Mouse (Mus musculus) heart, embryonic 14.5 days (tissue): ENCODE data around the gene Cdh13. TPM values are rescaled to one million over a fixed set of nuclear protein-coding genes. Genes with fewer than 3 reads are reported as not detected.
"Not testable (repeated sequence)": the region's sequence is repeated elsewhere in the genome, so short reads cannot be mapped to it uniquely, and the experiment has no call there.

Experiments used
- ATAC-seq: fragments of 200-750 bp; cut with Nextera tagmentation; 2 replicates; pipeline ENCODE4 v1.8.0; 2017; ENCODE audit warnings: low read depth, moderate TSS enrichment; ENCODE audit not compliant: insufficient number of reproducible peaks, insufficient read depth, low FRiP score
- H3K27ac ChIP-seq, 2 experiments: fragments of 200-500 bp in 1 of 2; fragments of 300-500 bp in 1 of 2; sonication (generic) in 1 of 2; replicated peaks in 1 of 2; 2 replicates each; pipeline ENCODE4 v1.5.1; 2012 to 2014; ENCODE audit warnings: low read depth in 2 of 2, low read length in 2 of 2, control low read depth in 1 of 2, mild to moderate bottlenecking in 1 of 2, mixed read lengths in 1 of 2; ENCODE audit not compliant: control insufficient read depth in 1 of 2, insufficient read depth in 1 of 2
- H3K27me3 ChIP-seq: fragments of 300-500 bp; sonication (generic); 2 replicates; pipeline ENCODE4 v1.6.1; 2014; ENCODE audit warnings: mild to moderate bottlenecking, low read length, control low read depth; ENCODE audit not compliant: control insufficient read depth, insufficient read depth
- H3K36me3 ChIP-seq: fragments of 300-500 bp; sonication (generic); 2 replicates; pipeline ENCODE4 v1.6.1; 2014; ENCODE audit warnings: mild to moderate bottlenecking, control low read depth, low read length, mixed read lengths; ENCODE audit not compliant: control insufficient read depth, insufficient read depth
- H3K4me1 ChIP-seq, 2 experiments: fragments of 200-500 bp in 1 of 2; fragments of 300-500 bp in 1 of 2; sonication (generic) in 1 of 2; 2 replicates each; pipeline ENCODE4 v1.6.1; 2012 to 2014; ENCODE audit warnings: low read length in 2 of 2, control low read depth in 1 of 2, mixed read lengths in 1 of 2; ENCODE audit not compliant: control insufficient read depth in 2 of 2, insufficient read depth in 2 of 2
- H3K4me2 ChIP-seq: fragments of 300-500 bp; sonication (generic); 2 replicates; pipeline ENCODE4 v1.6.1; 2014; ENCODE audit warnings: mild to moderate bottlenecking, low read length
- H3K4me3 ChIP-seq, 2 experiments: fragments of 200-500 bp in 1 of 2; fragments of 300-500 bp in 1 of 2; sonication (generic) in 1 of 2; 2 replicates each; pipeline ENCODE4 v1.5.1; 2012 to 2014; ENCODE audit warnings: low read length in 2 of 2, mild to moderate bottlenecking in 2 of 2, control low read depth in 1 of 2, low read depth in 1 of 2, moderate library complexity in 1 of 2; ENCODE audit not compliant: control insufficient read depth in 1 of 2, insufficient read depth in 1 of 2
- H3K9ac ChIP-seq: fragments of 300-500 bp; sonication (generic); 2 replicates; pipeline ENCODE4 v1.6.1; 2014; ENCODE audit warnings: mild to moderate bottlenecking, low read length
- H3K9me3 ChIP-seq: fragments of 300-500 bp; sonication (generic); 2 replicates; pipeline ENCODE4 v1.6.1; 2016; ENCODE audit warnings: low read length, control low read depth; ENCODE audit not compliant: control insufficient read depth
- WGBS: fragments of 180-500 bp; shearing (Covaris S2); extraction: QIAGEN DNeasy Blood & Tissue Kit; methylation state at CpG from one replicate; pipeline ENCODE4 v1.1.7; 2014; 5-methylcytosine and 5-hydroxymethylcytosine counted together
- polyA plus RNA-seq: library from polyadenylated mRNA; unstranded; fragments of >200 nt; fragmentation: Nextera tagmentation; extraction: Ambion mirVana; gene quantifications from 2 replicates; pipeline ENCODE4 v1.2.1, GENCODE M21; 2014

Cdh13 gene
- polyA plus RNA-seq, 1 experiment from 2014 or later, result 94.9 TPM

DNA sequence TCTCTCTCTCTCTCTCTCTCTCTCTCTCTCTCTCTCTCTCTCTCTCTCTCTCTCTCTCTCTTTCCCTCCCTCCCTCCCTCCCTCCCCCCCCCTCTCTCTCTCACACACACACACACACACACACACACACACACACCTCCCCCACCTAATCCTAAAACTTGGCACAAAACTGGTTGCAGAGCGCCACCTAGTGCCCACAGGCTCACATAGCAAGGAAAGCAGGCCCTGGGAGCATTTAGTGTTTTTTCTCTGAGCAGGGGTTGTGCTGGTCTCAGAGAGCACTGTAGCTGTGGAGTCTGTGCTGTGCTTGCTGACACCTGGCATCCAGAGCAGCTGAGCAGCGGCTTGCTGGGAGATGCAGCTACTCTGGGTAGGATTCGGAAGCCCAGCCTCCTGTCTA lies 1014.2 kb downstream of the Cdh13 start:
- H3K27ac ChIP-seq, H3K9ac ChIP-seq, H3K4me2 ChIP-seq, ATAC-seq, H3K27me3 ChIP-seq, H3K4me3 ChIP-seq, H3K9me3 ChIP-seq, H3K36me3 ChIP-seq, H3K4me1 ChIP-seq: not testable (repeated sequence)
- 28% methylated on average over 3 of the region's 3 CpGs for WGBS

DNA sequence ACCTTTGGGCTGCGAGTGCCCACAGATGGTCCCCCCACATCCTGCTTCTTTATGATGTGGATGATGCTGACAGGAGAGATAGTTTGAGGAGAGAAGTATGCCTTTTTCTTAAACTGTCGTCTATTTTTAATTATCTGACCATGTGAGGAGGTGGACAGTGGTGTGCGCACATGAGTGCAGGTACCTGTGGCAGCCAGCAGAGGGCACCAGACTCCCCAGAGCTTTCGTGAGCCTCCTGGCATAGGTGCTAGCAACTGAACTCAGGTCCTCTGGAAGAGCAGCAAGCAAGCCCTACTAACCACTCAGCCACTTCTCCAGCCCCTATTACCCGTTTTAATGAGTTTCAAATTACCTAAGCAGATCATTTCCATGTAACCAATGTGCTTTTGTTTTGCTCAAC lies 1016.8 kb downstream of the Cdh13 start:
- Histone ChIP-seq H3K36me3 (no peaks in the 10 kb centered on the region), H3K4me3 (no peak overlapping the region), H3K9ac (no peak overlapping the region), H3K27ac (no peak overlapping the region), H3K4me1 (no peaks in the 10 kb centered on the region), H3K4me2 (no peak overlapping the region), H3K27me3 (no peaks in the 10 kb centered on the region), H3K9me3 (peaks cover 7% of the 10 kb centered on the region)
- no peak for ATAC-seq
- 87% methylated on average over 5 of the region's 5 CpGs for WGBS

DNA sequence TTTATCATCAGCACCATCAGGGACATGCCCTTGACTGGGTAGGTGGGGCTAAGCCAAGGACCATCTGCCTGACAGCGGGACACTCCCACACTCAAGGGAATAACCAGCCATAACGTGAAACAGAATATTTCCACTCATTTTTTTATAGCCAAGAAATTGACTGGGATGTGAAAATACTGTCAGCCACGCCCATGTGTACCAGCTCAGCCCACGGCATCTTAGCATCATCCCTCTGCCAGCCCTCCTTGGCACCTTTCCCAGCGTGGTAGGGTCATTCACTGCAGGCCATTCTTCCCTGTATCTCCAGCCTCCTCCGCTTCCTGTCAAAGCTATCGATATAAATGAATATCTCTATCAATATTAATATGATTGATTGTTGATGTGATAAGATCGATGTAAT lies 1020.7 kb downstream of the Cdh13 start:
- 79% methylated on average over 8 of the region's 8 CpGs for WGBS
- ATAC-seq, result no peak
- Histone ChIP-seq H3K4me1 (no peaks in the 10 kb centered on the region), H3K4me2 (no peak overlapping the region), H3K27ac (no peak overlapping the region), H3K9me3 (peaks cover 10% of the 10 kb centered on the region), H3K36me3 (no peaks in the 10 kb centered on the region), H3K27me3 (no peaks in the 10 kb centered on the region), H3K9ac (no peak overlapping the region), H3K4me3 (no peak overlapping the region)

DNA sequence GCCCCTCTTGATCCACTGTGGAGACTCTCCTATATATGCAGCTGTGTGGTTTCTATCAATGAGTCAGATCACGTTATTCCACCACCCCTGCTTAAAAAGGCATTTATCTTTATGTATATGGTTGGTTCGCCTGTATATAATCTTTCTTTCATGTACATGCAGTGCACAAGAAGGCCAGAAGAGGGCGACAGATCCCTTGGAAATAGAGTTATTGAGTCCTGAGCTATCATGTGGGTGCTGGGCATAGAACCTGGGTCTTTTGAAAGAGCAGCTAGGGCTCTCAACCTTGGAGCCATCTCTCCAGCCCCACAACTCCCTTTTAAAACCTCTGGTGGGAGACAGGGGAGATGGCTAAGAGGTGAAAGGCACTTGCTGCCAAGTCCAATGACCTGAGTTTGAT lies 1027.9 kb downstream of the Cdh13 start:
- Histone ChIP-seq H3K27me3 (no peaks in the 10 kb centered on the region), H3K4me1 (no peaks in the 10 kb centered on the region), H3K27ac (no peak overlapping the region), H3K4me2 (no peak overlapping the region), H3K36me3 (peaks cover 13% of the 10 kb centered on the region), H3K9ac (no peak overlapping the region), H3K9me3 (0 out of 2 replicates have a peak, but pooled peaks cover 6% of the 10 kb centered on the region), H3K4me3 (no peak overlapping the region)
- 34% methylated on average over 3 of the region's 3 CpGs for WGBS
- ATAC-seq, result no peak

DNA sequence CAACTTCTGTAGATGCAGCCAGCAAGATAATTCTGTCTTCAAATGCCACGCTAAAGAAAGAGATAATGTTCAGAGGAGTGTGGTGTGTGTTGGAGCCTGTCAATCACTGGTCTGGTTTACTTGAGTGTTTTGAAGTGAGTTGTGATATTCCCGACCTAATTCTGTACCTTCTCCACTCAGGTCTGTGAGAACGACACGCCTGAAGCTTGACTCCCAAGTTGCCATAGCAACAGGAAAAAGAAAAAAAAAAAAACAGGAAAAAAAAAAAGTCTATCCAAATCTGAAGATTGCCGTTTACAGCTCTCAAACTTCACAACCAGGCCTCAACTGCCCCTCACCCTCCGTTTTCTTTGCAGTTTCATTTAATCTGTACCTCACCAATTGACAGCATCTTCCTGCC lies 1039.7 kb downstream of the Cdh13 start:
- no peak overlapping the region for H3K9ac ChIP-seq
- 45% methylated on average over 6 of the region's 6 CpGs for WGBS
- no peaks in the 10 kb centered on the region for H3K4me1 ChIP-seq
- no peak overlapping the region for H3K27ac ChIP-seq
- no peaks in the 10 kb centered on the region for H3K36me3 ChIP-seq
- H3K4me2 ChIP-seq, result no peak overlapping the region
- H3K27me3 ChIP-seq, result no peaks in the 10 kb centered on the region
- ATAC-seq, result no peak
- H3K4me3 ChIP-seq, result no peak overlapping the region
- H3K9me3 ChIP-seq, result no peaks in the 10 kb centered on the region

DNA sequence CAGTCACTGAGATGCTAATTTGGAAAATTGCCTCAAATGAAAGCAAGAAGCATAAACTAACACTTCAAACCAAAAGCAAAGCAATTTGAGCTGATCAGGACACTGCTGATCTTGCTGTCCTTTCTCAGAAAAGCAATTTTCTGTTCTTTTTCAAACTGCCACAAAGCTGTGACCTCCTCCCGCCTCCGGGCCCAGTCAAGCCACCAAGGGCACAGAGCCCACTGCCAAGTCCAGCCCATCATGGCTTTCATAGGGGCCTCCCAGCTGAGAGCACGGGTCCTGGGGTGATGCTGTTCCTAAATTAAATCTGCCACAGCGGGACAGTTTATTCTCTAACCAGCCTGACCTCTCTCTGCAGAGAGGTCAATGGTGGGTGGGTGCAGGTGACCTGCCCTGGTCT lies 1056.0 kb downstream of the Cdh13 start:
- ATAC-seq, result no peak
- H3K36me3 ChIP-seq, result no peaks in the 10 kb centered on the region
- H3K4me3 ChIP-seq, result no peak overlapping the region
- 82% methylated on average over 4 of the region's 4 CpGs for WGBS
- no peaks in the 10 kb centered on the region for H3K4me1 ChIP-seq
- peaks cover 4% of the 10 kb centered on the region; the same call in 1 of the 2 replicates for H3K9me3 ChIP-seq
- H3K27ac ChIP-seq, result no peak overlapping the region
- H3K9ac ChIP-seq, result no peak overlapping the region
- H3K27me3 ChIP-seq, result peaks cover 4% of the 10 kb centered on the region; the same call in 1 of the 2 replicates
- H3K4me2 ChIP-seq, result no peak overlapping the region

DNA sequence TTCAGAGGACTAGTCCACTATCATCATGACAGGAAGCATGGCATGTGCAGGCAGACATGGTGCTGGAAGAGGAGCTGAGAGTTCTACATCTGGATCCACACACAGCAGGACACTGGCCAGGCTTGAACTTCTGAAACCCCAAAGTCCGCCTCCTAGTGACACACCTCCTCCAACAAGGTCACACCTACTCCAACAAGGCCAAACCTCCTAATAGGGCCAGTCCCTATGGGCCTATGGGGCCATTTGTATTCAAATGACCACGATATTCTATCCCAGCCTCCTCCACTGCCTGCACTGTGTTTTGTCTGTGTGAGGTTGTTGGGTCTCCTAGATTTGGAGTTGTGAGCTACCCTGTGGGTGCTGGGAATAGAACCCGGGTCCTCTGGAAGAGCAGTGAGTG lies 1060.1 kb downstream of the Cdh13 start:
- WGBS, result 85% methylated on average over 3 of the region's 3 CpGs
- H3K9me3 ChIP-seq, result peaks cover 4% of the 10 kb centered on the region; the same call in 1 of the 2 replicates
- no peak overlapping the region for H3K9ac ChIP-seq
- peak overlapping the region in 1 of 2 experiments; percentile 99; a peak in 1 of 4 replicates for H3K4me3 ChIP-seq
- H3K27ac ChIP-seq, result no peak overlapping the region
- peaks cover 0 to 7% of the 10 kb centered on the region in 2 experiments; a peak in 3 of 4 replicates for H3K4me1 ChIP-seq
- no peak for ATAC-seq
- peaks cover 24% of the 10 kb centered on the region for H3K36me3 ChIP-seq
- peaks cover 4% of the 10 kb centered on the region; the same call in 1 of the 2 replicates for H3K27me3 ChIP-seq
- peak overlapping the region; percentile 81 for H3K4me2 ChIP-seq

DNA sequence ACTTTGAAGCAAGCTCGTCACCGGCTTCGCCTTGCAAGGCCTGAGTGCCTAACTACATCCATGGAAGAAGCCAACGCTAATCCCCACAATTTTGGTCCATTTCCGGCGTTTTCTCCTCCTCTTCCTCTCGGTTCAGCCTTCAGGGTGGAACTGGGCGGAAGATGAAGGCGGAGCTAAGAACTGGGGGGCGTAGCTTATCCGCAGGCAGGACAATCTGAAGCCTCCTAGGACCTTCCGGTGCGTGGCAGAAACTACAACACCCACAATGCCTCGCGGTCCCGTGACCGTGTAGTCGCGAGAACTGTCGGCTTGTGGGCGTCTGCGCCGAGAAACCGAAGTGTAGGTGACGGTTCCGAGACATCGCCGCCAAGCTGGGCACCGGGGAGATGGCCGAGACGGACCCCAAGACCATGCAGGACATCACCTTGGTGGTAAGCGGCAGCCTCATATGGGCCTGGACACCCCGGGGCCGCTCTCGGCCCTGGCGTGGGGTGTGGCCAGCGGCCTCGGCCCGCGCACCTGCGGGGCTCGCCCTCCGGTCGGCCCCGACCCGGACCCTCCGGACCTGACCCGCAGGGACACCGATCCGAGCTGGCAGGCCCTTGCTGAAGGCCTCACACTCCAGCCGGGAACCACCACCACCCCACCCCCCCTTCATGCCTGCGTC lies 1060.8 kb downstream of the Cdh13 start, which contains the start of gene Hsbp1:
Gene Hsbp1, plus strand, starts transcription at position 299 of the 667 bp plus-strand sequence.
- peak within 1 kb of the TSS; percentile 81 for H3K4me2 ChIP-seq
- H3K4me1 ChIP-seq, result peaks cover 0 to 7% of the 10 kb centered on the region in 2 experiments; a peak in 3 of 4 replicates
- H3K9ac ChIP-seq, result peak within 1 kb of the TSS; percentile 98
- peaks cover 4% of the 10 kb centered on the region; the same call in 1 of the 2 replicates for H3K27me3 ChIP-seq
- H3K27ac ChIP-seq, result peak within 1 kb of the TSS; percentile 42 to 66
- ATAC-seq, result peak; percentile 96
- peaks cover 4% of the 10 kb centered on the region; the same call in 1 of the 2 replicates for H3K9me3 ChIP-seq
- peaks cover 32% of the 10 kb centered on the region for H3K36me3 ChIP-seq
- 3% methylated on average over 52 of the region's 52 CpGs for WGBS
- H3K4me3 ChIP-seq, result peak within 1 kb of the TSS; percentile 96 to 99
